Mouse (Mus musculus): ENCODE results near the gene Slc7a4. TPM values are rescaled to one million over a fixed set of nuclear protein-coding genes. Genes with fewer than 3 reads are reported as not detected.
"Not testable (repeated sequence)": the region's sequence is repeated elsewhere in the genome, so short reads cannot be mapped to it uniquely, and the experiment has no call there.

Slc7a4 gene
- total RNA-seq (2015; ENCODE audit: low replicate concordance): 0.38 and 0.42 TPM in 2 replicates
- total RNA-seq (2017; ENCODE audit: low replicate concordance): 0.84 and 7.1 TPM in 2 replicates

GRCm38 (mm10) chr16:17583064-17583463 lies at the start of gene Slc7a4:
Gene Slc7a4, minus strand, starts transcription at chr16:17583214.
- peak; percentile 63 for ATAC-seq (replicated peaks; ENCODE audit: low FRiP score, poor library complexity, severe bottlenecking)

GRCm38 (mm10) chr16:17632580-17632979 lies 49.6 kb upstream of the Slc7a4 start:
- no peak for ATAC-seq (replicated peaks; ENCODE audit: low FRiP score, poor library complexity, severe bottlenecking)

GRCm38 (mm10) chr16:17626269-17626555 lies 43.2 kb upstream of the Slc7a4 start:
- no peak for ATAC-seq (replicated peaks; ENCODE audit: low FRiP score, poor library complexity, severe bottlenecking)

- peak; percentile 80 for ATAC-seq (replicated peaks; ENCODE audit: low FRiP score, poor library complexity, severe bottlenecking)
These were observed 42.7 kb upstream of the Slc7a4 start for GRCm38 (mm10) chr16:17625488-17626268.

- ATAC-seq (replicated peaks; ENCODE audit: low FRiP score, poor library complexity, severe bottlenecking): no peak
These were observed 38.9 kb upstream of the Slc7a4 start for GRCm38 (mm10) chr16:17621936-17622335.

GRCm38 (mm10) chr16:17619198-17620105 lies 36.4 kb upstream of the Slc7a4 start, which contains the start of gene Smpd4:
Gene Smpd4, plus strand, starts transcription at chr16:17619354.
- ATAC-seq (replicated peaks; ENCODE audit: low FRiP score, poor library complexity, severe bottlenecking): peak; percentile 82

- ATAC-seq (replicated peaks; ENCODE audit: low FRiP score, poor library complexity, severe bottlenecking): peak; percentile 85
These were observed 35.0 kb upstream of the Slc7a4 start for GRCm38 (mm10) chr16:17617922-17618565.

GRCm38 (mm10) chr16:17616212-17616611 lies 33.2 kb upstream of the Slc7a4 start:
- ATAC-seq (replicated peaks; ENCODE audit: low FRiP score, poor library complexity, severe bottlenecking): no peak

GRCm38 (mm10) chr16:17614740-17615139 lies 31.7 kb upstream of the Slc7a4 start:
- not testable (repeated sequence) for ATAC-seq (replicated peaks; ENCODE audit: low FRiP score, poor library complexity, severe bottlenecking)

GRCm38 (mm10) chr16:17611383-17611782 lies 28.4 kb upstream of the Slc7a4 start:
- ATAC-seq (replicated peaks; ENCODE audit: low FRiP score, poor library complexity, severe bottlenecking): no peak

GRCm38 (mm10) chr16:17605684-17606083 lies 22.7 kb upstream of the Slc7a4 start:
- ATAC-seq (replicated peaks; ENCODE audit: low FRiP score, poor library complexity, severe bottlenecking): no peak

- no peak for ATAC-seq (replicated peaks; ENCODE audit: low FRiP score, poor library complexity, severe bottlenecking)
These were observed 21.9 kb upstream of the Slc7a4 start for GRCm38 (mm10) chr16:17604941-17605340.

- ATAC-seq (replicated peaks; ENCODE audit: low FRiP score, poor library complexity, severe bottlenecking): no peak
These were observed 18.0 kb upstream of the Slc7a4 start for GRCm38 (mm10) chr16:17600944-17601562.

GRCm38 (mm10) chr16:17590731-17591130 lies 7.7 kb upstream of the Slc7a4 start:
- ATAC-seq (replicated peaks; ENCODE audit: low FRiP score, poor library complexity, severe bottlenecking): no peak

GRCm38 (mm10) chr16:17584555-17584954 lies 1.5 kb upstream of the Slc7a4 start:
- no peak for ATAC-seq (replicated peaks; ENCODE audit: low FRiP score, poor library complexity, severe bottlenecking)

GRCm38 (mm10) chr16:17576825-17577215 lies 6.2 kb downstream of the Slc7a4 start:
- no peak for ATAC-seq (replicated peaks; ENCODE audit: low FRiP score, poor library complexity, severe bottlenecking)

- 0 out of 2 replicates have a peak, but pooled peaks have one; percentile 36 for ATAC-seq (replicated peaks; ENCODE audit: low FRiP score, poor library complexity, severe bottlenecking)
These were observed 6.9 kb downstream of the Slc7a4 start for GRCm38 (mm10) chr16:17575870-17576824.

GRCm38 (mm10) chr16:17566186-17566585 lies 16.8 kb downstream of the Slc7a4 start:
- ATAC-seq (replicated peaks; ENCODE audit: low FRiP score, poor library complexity, severe bottlenecking): no peak

- ATAC-seq (replicated peaks; ENCODE audit: low FRiP score, poor library complexity, severe bottlenecking): no peak
These were observed 18.2 kb downstream of the Slc7a4 start for GRCm38 (mm10) chr16:17564771-17565170.

Data from erythroblast, adult 5-6 weeks (primary cell).